Mouse (Mus musculus) layer of hippocampus, adult 9-11 months (tissue): ENCODE measurements around the gene Supt4a.

ENCODE experiments used
- DNase-seq: peaks from one replicate; pipeline ENCODE4 v3.0.0; 2022

Supt4a gene

DNA sequence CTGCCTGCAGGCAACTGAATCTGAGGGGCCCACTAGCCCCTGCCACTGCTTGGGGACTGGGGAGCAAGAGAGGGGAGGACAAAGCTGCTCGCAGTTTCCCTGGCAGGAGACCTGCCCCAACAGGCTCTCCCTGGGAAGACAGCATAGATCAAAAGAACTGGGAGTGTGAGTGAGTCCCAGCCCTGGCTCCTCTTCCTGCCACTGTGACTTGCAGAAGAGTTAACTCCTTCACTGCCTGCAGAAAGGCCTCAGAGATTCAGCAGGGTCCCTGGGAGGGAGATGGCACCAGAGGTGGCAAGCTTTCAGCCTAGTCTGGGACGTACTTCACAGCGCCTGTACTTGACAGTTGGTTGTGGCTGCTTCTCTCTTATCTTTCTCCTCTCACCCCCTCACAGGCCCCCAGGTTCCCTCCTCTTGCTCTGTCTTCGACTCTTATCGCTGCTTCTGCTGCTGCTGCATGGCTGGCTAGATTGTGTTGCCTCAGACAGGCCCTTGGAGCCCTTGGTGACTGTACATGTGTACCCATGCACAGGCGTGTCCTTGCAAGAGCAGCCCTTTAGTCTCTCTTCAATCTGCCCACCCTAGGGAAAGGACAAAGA, 11.3 kb upstream of the Supt4a start:
- DNase-seq, result no peak

DNA sequence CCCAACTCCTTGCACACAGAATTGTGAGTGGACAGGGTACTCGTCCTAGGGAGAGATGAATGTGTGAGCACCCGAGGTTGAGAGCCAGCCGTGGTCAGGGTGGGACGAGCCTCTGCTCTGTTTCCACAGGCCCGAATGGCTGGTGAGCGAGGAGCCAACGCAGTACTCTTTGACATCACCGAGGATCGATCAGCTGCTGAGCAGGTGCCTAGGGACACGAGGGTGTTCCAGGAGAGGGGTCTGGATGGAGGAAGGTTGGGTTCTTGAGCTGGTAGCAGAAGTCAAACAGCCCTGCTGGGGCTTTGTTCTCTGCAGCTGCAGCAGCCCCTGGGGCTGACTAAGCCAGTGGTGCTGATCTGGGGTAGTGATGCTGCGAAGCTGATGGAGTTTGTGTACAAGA, 10.3 kb upstream of the Supt4a start:
- DNase-seq, result no peak

DNA sequence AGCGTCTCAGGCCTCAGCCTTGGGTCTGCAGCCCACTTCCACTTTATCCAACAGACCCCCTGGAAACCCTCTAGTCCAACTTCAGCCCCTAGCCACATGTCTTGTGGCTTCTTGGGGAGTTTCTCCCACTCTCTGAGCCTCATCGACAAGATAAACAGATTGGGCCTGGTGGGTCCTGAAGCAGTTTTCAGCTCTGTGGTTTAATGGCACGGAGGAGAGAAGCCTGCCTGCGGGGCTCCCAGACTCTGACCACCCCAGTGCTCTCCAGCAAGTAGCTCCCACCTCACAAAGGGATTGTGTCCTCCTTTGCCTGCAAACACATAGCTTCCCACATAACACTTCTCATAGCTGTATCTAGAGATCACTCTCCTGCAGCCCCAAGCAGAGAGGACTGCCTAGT, 9.9 kb upstream of the Supt4a start:
- no peak for DNase-seq

DNA sequence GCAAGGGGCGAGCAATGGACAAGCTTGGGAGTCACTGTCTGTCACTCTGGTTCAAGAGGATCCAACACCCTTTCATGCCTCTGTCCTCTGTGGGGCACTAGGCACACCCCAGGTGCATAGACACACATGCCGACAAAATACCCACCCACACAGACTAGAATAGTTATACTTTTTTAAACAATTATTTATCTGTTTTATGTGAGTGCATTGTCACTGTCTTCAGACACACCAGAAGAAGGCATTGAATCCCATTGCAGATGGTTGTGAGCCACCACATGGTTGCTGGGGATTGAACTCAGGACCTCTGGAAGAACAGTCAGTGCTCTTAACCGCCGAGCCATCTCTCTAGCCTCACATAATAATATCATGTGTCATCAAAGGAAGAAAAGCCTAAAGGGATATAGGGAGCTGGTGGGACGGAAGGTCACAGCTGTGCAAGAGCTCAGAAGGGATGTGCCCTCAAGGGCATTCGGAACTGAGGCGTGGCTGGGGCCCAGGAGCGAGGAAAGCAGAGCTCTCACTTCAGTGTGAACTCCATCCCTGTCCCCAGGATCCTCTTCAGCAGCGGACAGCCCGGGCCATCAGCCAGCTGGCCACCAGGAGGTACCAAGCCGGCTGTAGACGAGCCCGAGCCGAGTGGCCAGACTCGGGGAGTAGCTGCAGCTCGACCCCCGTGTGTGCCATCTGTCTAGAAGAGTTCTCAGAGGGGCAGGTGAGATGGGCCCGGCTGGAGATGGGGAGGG, 8.3 kb upstream of the Supt4a start:
- DNase-seq, result no peak

DNA sequence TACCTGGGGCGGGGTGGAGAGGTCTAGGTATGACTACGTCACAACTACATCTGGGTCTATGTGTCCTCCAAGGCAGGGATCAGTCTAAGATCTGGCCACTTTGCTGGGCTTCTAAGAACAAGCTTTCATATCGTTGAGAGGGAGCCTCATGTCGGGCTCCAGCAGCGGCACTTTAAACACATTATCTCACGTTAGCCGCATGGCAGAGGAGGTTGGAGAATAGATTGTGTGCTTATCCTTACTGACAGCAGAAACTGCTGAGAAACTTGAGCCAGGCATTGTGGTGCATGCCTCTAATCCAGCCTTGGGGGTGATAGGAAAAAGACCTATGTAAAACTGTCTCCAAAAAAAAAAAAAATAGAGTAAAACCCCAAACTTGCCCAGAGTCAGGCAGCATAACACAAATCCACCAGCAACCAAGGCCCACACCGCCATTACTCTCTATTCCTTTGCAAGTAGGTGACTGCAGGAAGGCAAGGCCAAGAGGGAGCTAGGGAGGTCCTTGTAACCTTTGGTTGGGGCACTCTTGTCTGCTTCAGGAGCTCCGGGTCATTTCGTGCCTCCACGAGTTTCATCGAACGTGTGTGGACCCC, 7.7 kb upstream of the Supt4a start:
- DNase-seq, result no peak

DNA sequence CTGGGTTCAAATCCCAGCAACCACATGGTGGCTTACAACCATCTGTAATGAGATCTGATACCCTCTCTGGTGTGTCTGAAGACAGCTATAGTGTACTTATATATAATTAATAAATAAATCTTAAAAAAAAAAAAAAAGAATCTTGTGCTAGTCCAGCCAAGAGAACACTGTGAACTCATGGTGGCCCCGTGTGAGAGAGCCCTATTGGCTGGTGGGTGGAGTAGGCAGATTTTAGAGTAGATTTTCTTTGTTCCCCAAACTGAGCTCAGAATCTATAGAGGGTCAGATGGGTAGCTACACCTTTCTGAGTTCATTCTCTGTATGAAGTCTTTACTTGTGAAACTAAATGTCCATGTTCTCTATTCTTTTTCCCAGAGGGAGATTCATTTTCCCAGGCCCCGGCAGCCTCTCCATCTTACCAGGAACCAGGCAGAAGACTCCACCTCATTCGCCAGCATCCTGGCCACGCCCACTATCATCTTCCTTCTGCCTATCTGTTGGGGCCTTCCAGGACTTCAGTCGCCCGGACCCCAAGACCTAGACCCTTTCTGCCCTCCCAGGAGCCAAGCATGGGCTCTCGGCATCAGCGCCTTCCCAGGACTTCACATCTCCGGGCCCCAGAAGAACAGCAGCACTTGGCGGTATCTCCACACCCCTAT, 6.6 kb upstream of the Supt4a start:
- no peak for DNase-seq

DNA sequence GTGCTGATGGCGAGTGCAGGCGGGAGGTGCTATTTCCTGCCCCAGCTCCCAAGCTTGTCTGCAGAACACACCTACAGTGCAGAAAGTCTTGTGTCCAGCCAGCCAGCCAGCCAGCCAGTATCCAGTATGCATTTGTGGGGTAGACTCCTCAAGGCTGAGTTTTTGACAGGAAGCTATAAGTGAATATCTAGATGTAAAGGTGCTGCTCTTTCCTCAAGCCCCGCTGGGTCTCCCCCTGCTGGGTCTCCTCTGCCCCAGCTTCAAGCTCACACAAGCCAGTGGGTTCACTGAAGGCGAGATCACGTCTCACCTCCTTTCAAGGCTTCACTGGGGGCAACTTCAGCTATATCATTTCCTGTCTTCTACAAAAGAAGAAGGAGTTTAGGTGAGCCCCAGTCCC, 3.0 kb upstream of the Supt4a start:
- no peak for DNase-seq

DNA sequence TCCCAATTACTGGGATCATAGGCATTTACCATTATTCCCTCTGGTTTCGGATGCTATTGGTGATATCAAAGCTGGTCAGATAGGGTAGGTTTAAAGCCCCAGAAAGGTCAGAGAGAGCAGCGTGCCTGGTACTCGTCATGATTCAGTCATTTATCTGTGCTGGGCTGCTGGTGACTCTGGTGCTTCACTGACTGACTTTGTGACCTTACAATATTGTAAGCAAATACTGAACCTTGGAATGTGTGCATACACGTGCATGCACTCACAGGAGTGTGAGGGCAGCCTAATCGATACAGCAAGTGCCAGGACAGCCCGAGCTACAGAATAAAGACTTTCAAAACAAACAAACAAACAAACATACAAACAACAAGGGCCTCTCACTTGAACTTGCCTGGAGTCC, 1.7 kb upstream of the Supt4a start:
- no peak for DNase-seq

DNA sequence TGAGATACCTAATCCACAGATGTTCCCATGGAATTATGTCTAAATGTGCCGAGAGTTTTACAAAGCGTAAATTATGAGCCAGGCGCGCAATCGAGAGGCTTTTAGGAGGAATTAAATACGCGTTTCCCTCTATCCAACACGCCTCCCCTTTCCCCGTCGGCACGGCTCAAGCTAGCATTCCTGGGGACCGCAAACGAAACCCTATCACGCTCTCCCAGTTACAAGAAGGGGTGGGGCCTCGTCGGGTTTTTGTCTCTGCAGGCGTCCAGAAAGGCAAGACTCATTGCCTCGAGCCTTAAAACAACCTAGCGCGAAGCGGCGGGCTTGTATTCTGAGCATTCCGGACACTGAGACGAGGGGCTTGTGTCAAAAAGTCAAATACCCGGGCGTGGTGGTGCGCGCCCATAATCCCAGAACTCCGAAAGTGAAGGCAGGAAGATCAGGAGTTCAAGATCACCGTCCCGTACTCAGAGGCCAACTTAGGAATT, 661 bp upstream of the Supt4a start:
- peak; percentile 39 for DNase-seq

DNA sequence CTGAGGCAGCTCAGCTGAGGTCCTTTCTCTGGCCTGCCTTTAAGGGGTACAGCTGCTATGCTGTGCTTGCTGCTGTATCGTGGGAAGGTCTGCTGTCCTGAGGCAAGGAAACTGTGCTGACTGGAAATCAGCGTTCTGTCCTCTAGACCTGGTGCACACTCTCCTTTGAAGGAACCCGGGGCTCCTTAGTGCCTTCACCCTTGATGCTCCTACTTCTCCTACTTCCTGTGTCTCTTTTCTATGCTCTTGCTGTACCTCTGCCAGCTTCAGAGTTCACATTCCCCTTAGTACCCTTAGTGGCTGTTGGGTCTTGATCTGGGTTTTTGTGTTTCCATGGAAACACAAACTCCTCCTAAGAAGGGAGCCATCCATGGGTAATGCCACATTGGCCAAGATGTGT, 6.3 kb downstream of the Supt4a start:
- DNase-seq, result no peak

DNA sequence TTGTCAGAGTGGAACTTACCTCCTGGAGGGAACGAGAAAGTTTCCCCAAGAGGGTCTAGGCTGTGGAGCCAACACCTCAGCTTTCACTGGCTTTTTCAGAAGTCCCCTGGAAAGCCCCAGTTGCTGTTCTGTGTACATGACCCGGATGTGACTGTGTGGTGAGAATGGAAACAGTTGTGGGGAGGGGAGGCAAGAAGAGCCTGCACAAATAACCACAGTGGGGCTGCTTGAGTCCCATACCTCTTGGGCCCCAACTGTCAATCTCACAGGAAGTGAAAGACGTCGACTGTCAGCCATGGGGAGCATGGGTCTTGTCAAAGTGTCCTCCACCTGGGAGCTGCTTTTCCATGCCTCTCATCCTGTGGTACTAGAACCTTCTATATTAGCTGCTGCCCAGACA, 7.6 kb downstream of the Supt4a start:
- DNase-seq, result no peak

DNA sequence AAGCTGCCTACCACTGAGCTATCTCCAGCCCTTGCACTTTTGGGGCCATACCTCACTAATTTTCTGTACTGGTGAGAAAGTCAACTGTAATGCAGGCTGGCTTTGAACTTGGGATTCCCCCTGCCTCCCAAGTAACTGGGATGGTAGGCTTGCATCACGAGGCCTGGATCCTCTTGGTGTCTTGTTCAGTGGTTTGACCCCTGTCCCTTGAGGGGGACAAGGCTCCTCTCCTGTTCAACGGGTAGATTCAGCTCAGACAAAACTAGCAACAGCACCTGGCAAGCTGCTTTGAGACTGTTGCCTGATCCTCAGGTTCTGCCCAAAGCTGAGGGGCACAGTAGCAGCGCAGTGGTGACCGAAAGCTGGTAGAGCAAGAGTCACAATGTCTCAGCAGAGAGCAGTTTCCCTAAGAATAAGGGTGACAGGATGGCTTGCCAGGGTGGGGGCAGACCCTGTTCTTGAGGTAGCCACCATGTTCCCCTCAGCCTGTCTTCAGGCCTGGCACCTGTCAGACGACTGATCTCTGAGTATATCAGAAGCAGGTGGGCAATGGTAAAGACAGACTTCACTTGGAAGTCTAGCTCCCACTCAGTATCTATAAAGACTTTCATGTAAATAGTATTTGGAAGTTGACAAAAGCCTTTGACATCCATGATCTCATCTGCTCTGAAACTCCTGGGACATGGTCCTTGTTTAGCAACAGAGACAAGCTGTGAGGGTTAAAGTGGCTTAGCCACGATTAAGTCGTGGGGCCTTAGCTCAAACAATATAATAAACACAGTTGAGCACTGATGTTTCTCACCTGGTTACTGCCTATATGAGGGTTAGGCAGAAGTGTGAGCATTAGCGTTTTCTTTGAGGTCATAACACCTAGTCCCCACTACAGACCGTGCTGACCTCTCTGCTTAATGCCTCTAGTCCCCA, 8.5 kb downstream of the Supt4a start:
- DNase-seq, result no peak

DNA sequence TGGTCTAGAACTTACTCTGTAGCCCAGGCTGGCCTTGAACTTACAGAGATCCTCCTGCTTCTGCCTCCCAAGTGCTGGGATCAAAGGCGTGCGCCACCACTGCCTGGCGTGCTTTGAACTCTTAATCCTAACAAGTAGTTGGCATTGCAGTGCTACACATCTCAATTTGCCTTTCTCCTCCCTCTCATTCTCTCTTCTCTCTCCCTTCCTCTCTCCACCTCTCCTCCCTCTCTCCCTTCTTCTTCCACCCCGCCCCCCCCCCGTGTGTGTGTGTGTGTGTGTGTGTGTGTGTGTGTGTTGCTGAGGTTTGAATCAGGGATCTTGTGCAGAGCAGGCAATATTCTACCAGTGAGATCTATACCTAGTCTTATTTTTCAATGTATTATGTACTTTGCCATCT, 10.0 kb downstream of the Supt4a start:
- no peak for DNase-seq

DNA sequence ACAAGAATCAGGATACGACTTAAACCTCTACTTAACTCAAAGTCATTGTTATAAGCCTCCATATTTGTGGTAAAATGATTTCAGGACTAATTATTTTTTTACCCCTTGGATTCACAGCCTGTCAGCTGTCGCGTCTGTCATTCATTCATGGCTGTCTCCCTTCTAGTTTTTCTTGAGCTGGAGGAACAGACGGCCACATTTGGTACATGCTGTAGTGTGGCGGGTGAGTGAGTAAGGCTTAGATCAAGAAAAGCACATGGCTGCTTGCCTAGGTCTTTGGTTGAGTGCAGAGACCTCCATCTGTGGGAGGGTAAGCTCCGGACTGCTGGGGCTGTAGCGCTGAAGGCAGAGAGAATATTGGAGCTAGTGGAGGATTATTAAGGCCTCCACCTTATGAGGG, 10.4 kb downstream of the Supt4a start:
- peak; percentile 61 for DNase-seq

DNA sequence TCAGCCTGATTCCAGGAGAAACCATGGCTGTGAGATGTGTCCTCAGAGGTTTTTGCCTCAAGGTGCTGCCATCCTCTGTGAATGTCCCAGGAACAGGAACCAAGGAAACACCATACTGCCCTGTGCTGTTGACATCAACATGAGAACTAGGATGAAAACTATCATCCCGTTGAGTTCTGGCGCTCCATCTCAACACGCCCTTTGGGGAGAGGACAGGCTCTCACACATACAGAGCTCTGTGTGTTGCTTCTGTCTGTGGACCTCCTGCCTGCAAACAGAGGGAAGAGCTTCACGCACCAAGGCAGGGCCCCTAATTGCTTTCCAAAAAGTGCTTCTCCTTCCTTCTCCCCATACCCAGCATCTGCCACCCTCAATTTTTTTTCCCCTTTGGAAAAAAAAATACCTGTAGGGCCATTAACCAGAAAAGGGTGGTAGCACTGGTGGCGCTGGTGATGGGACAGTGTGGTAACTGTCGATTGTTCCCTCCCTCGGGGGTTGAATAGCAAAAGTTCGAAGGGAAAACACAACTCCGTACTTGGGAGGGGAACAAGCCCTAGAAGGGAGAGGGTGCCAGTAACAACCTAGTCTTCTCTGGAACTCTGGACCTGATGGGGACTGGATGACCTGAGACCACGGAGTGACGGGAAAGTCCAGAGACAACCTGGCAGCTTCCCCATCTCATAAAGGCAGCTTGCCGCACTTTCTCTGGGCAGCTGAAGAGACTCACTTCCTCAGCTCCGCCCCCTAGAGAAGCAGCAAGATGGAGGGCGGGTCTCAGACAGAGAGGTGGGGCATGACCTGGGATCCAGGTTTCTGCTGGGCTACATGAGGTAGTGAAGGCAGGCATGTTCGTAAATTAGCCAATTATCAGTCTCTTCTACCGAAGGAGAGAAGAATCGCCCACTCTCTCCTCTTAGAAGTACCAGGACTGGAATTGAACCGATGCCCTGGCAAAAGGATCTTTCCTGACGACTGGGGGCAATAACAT, 11.1 kb downstream of the Supt4a start:
- DNase-seq, result no peak

DNA sequence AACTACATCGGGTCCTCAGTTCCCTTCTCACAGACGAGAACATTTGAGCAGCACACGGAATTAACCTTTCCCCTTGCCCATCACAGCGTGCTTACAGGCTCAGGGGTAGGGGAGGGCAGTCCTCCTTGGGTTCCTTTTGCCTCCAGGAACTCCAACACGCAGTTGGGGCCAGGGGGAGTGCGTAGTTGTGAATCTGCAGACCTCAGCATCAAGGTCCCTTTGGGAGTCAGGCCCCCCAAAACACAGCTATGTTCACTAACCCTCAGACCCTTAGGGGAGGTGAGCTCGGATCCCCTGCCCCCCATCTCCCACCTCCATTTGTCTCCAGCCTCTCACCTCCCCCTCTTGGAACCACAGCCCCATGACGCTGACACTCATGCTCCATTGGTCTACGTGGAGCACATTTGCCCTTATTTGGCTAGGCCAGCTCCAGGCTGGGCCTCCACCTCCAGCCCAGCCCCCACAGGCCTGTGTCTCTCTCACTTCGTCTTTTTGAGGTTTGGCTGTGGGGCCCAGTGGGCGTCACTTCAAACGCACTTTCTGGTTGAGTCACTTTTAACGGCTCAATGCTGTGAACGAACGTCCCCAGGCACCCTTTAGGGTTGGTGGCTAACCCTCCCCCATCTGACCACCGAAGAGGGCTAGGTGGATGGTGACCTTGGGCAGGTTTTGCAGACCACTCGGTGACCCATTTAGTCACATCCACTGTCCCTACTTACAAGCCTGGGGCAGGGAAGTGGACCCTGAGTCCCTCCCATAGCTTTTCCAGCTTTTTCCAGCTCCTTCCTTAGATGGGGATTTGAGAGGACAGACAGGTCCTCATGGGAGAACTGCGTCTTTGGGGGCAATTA, 12.1 kb downstream of the Supt4a start:
- DNase-seq, result peak; percentile 89

DNA sequence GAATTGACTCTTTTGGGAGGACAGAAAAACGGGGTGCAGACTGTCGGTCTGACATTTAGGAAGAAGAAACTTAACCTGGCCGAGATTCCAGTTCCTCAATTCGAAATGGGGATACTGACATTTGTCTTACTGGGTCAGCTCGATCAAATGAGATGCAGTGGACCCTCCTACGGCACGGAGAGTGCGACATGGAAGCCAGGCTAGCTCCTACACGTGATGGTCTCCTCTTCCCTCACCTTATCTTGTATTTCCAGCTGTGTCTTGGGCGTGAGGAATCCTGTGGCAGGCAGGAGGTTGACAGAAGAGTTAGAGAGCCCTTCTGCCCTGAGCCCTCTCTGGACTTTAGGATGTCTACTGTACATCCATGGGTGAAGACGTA, 12.7 kb downstream of the Supt4a start:
- DNase-seq, result no peak

DNA sequence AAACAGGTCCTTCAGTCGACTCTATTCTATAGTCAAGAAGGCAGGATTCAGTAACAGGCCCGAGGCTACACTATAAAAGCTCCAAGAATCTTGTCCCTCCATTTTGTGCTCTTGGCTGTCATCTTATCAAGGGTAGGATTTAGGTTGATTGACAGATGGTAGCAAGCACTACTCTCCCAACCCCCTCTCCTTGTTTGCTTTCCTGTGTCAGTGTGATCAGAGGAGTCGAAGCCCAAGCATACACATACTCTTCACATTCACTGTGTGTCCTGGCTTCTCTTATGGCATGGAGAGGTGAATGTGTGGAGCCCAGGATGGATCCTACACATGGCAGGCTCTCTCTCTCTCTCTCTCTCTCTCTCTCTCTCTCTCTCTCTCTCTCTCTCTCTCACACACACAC, 13.2 kb downstream of the Supt4a start:
- DNase-seq, result no peak

DNA sequence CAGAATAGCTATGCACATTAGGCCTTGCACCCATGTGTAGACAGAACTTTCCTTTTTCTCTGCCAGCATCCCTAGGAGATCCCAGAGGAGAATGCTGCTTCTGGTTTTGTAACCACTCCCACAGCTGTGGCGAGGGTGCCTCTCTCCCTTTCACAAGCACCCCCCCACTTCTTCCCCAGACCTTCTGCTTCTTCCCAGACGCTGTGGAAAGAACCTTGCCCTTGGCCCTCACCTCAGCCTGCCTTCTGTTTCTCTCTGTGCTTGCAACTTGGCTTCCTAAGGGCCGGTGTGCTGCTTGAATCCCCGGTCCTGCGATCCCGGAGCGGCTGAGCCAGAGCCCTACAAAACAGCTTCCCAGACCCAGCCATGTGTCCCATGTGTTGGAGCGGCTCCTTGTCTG, 13.7 kb downstream of the Supt4a start:
- DNase-seq, result no peak

DNA sequence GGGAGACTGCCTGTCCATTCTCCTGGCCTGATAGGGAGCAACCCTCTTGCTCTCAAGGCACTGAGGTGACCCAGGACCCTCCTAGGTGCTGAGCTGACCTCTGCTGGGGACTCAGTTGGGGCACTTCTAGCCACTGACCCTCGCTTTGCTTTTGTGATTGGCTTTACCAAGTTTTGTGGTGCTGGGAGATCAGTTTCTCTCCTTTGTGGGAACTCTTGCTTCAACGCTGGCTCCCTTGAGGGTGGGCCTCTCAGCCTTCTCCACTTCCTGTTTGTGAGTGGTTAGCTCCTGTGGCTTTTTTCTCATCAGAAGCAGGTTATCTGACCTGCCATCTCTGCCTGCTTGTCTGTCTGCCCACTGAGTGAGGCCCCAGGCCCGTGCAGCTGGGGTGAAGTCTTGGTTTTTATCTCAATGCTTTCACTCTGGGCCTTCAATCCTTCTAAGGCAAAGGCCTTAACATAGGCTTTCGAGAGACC, 14.2 kb downstream of the Supt4a start:
- no peak for DNase-seq
